Mouse (Mus musculus): Measurements from ENCODE around the gene Strbp. TPM values are rescaled to one million over a fixed set of nuclear protein-coding genes. Genes with fewer than 3 reads are reported as not detected.
"Not testable (repeated sequence)": the region's sequence is repeated elsewhere in the genome, so short reads cannot be mapped to it uniquely, and the experiment has no call there.

Gene Strbp
- polyA plus RNA-seq, 1 experiment from 2014 or later: 30.8 TPM

GRCm38 (mm10) chr2:37511134-37511901 lies 192.3 kb downstream of the Strbp start:
- WGBS: 90% methylated on average over 4 of the region's 4 CpGs
- Histone ChIP-seq H3K9me3 (no peaks in the 10 kb centered on the region), H3K4me3 (no peak overlapping the region), H3K36me3 (peaks cover 29% of the 10 kb centered on the region), H3K27me3 (no peaks in the 10 kb centered on the region), H3K4me1 (no peaks in the 10 kb centered on the region), H3K9ac (no peak overlapping the region), H3K4me2 (no peak overlapping the region), H3K27ac (no peak overlapping the region)
- ATAC-seq (ENCODE audit: insufficient number of reproducible peaks, low FRiP score, low TSS enrichment, low read depth): no peak

DNA sequence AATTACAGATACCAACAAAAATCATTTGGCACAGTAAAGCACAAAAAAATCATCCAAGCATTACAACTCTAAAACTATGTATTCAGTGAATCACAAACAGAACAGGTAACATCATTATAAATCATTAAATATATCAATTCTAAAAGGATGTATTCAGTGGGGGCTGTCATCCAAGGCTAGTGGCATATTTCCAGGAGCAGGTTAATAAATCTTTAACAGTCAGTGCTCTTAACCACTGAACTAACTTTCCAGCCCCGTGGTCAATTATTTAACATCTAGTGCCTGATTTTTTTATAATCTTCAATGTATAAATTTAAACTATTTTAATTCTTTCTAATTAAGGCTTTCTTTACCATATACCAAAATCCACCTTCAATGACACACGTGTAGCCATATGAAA lies 197.8 kb downstream of the Strbp start:
- H3K4me2 ChIP-seq; H3K9ac ChIP-seq; H3K4me3 ChIP-seq; ATAC-seq (ENCODE audit: insufficient number of reproducible peaks, low FRiP score, low TSS enrichment, low read depth); H3K9me3 ChIP-seq; H3K27ac ChIP-seq; H3K4me1 ChIP-seq; H3K27me3 ChIP-seq: not testable (repeated sequence)
- 81% methylated on average over 2 of the region's 2 CpGs for WGBS
- H3K36me3 ChIP-seq: peaks cover 37% of the 10 kb centered on the region

- WGBS: 94% methylated on average over 4 of the region's 4 CpGs
These were observed 206.3 kb downstream of the Strbp start for GRCm38 (mm10) chr2:37497321-37497720.

GRCm38 (mm10) chr2:37488956-37489355 lies 214.7 kb downstream of the Strbp start:
- no peak for ATAC-seq (ENCODE audit: insufficient number of reproducible peaks, low FRiP score, low TSS enrichment, low read depth)
- no peak overlapping the region for H3K27ac ChIP-seq
- H3K36me3 ChIP-seq: peaks cover 53% of the 10 kb centered on the region
- no peak overlapping the region for H3K4me2 ChIP-seq
- no peaks in the 10 kb centered on the region for H3K4me1 ChIP-seq
- 93% methylated on average over 2 of the region's 2 CpGs for WGBS
- H3K9me3 ChIP-seq: no peaks in the 10 kb centered on the region
- H3K4me3 ChIP-seq: no peak overlapping the region
- H3K27me3 ChIP-seq: no peaks in the 10 kb centered on the region
- H3K9ac ChIP-seq: no peak overlapping the region

More at GRCm38 (mm10) chr2:37497321-37497720, 206.3 kb downstream of the Strbp start:
- Histone ChIP-seq H3K4me3 (no peak overlapping the region), H3K36me3 (peaks cover 48% of the 10 kb centered on the region), H3K27ac (no peak overlapping the region), H3K9me3 (no peaks in the 10 kb centered on the region), H3K27me3 (no peaks in the 10 kb centered on the region), H3K4me2 (no peak overlapping the region), H3K9ac (no peak overlapping the region), H3K4me1 (no peaks in the 10 kb centered on the region)
- no peak for ATAC-seq (ENCODE audit: insufficient number of reproducible peaks, low FRiP score, low TSS enrichment, low read depth)

DNA sequence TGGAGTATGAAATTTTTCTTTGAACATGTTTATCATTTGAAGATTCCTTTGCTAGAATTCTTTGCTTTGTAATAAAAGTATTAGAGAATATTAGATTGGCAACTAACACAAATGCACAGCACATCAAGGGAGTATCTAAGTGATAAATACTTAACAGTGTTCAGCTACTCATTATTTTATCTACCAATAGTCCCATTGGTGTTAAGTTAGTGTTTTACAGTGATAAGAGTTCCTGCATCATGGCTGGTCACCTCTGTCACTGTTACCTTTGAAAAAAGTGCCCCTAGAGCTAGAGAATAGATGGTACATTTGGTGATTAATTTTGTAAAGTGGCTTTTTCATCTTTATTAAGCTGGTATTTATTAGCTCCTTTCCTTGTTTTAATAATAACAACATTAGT lies 217.3 kb downstream of the Strbp start:
- ATAC-seq (ENCODE audit: insufficient number of reproducible peaks, low FRiP score, low TSS enrichment, low read depth): no peak
- Histone ChIP-seq H3K36me3 (peaks cover 49% of the 10 kb centered on the region), H3K9me3 (no peaks in the 10 kb centered on the region), H3K4me2 (no peak overlapping the region), H3K4me1 (no peaks in the 10 kb centered on the region), H3K27me3 (no peaks in the 10 kb centered on the region), H3K27ac (no peak overlapping the region), H3K9ac (no peak overlapping the region), H3K4me3 (no peak overlapping the region)

GRCm38 (mm10) chr2:37485370-37485769 lies 218.3 kb downstream of the Strbp start:
- H3K27me3 ChIP-seq: no peaks in the 10 kb centered on the region
- no peak for ATAC-seq (ENCODE audit: insufficient number of reproducible peaks, low FRiP score, low TSS enrichment, low read depth)
- no peak overlapping the region for H3K4me2 ChIP-seq
- 72% methylated on average over 1 of the region's 1 CpGs for WGBS
- no peak overlapping the region for H3K9ac ChIP-seq
- no peaks in the 10 kb centered on the region for H3K9me3 ChIP-seq
- no peaks in the 10 kb centered on the region for H3K4me1 ChIP-seq
- H3K36me3 ChIP-seq: peaks cover 49% of the 10 kb centered on the region
- no peak overlapping the region for H3K4me3 ChIP-seq
- H3K27ac ChIP-seq: no peak overlapping the region

DNA sequence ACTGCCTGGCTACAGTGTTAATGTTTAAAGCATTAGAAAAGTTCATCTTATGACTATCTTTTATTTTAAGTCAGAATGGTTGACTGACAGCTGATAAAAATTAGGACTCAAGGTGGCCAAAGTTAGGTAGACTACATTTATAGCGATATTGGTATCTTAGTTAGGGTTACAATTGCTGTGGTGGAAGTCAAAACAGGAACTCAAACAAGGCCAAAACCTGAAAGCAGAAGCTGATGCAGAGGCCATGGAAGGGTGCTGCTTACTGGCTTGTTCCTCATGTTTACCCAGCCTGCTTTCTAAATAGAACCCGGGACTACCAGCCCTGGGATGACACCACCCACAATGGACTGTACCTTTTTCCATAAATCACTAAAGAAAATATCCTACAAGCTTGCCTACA lies 219.5 kb downstream of the Strbp start:
- ATAC-seq (ENCODE audit: insufficient number of reproducible peaks, low FRiP score, low TSS enrichment, low read depth): no peak
- Histone ChIP-seq H3K36me3 (peaks cover 37% of the 10 kb centered on the region), H3K27me3 (no peaks in the 10 kb centered on the region), H3K9ac (no peak overlapping the region), H3K4me2 (no peak overlapping the region), H3K27ac (no peak overlapping the region), H3K9me3 (no peaks in the 10 kb centered on the region), H3K4me3 (no peak overlapping the region), H3K4me1 (no peaks in the 10 kb centered on the region)
- WGBS: 91% methylated on average over 2 of the region's 2 CpGs

DNA sequence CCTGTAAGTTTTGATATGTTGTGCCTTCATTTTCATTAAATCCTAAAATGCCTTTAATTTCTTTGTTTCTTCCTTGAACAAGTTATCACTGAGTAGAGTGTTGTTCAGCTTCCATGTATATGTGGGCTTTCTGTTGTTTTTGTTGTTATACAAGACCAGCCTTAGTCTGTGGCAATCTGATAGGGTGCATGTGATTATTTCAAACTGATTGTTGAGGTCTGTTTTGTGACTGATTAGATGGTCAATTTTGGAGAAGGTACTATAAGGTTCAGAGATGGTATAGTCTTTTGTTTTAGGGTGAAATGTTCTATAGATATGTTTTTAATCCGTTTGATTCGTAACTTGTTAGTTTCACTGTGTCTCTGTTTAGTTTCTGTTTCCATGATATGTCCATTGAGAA lies 223.6 kb downstream of the Strbp start:
- no peak overlapping the region for H3K4me2 ChIP-seq
- H3K4me1 ChIP-seq: no peaks in the 10 kb centered on the region
- no peak overlapping the region for H3K27ac ChIP-seq
- ATAC-seq (ENCODE audit: insufficient number of reproducible peaks, low FRiP score, low TSS enrichment, low read depth): no peak
- peaks cover 61% of the 10 kb centered on the region for H3K36me3 ChIP-seq
- H3K27me3 ChIP-seq: no peaks in the 10 kb centered on the region
- H3K9ac ChIP-seq: no peak overlapping the region
- no peaks in the 10 kb centered on the region for H3K9me3 ChIP-seq
- H3K4me3 ChIP-seq: no peak overlapping the region
- 94% methylated on average over 2 of the region's 2 CpGs for WGBS

DNA sequence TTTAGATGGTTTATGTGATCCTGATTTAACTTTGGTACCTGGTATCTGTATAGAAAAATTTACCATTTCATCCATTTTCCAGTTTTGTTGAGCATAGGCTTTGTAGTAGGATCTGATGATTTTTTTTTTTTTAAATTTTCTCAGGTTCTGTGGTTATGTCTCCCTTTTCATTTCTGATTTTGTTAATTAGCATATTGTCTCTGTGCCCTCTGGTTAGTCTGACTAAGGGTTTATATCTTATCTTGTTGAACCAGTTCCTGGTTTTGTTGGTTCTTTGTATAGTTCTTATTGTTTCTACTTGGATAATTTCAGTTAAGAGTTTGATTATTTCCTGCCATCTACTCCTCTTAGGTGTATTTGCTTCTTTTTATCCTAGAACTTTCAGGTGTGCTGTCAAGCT lies 224.1 kb downstream of the Strbp start:
- no peak overlapping the region for H3K9ac ChIP-seq
- H3K4me1 ChIP-seq: no peaks in the 10 kb centered on the region
- H3K27me3 ChIP-seq: no peaks in the 10 kb centered on the region
- H3K27ac ChIP-seq: no peak overlapping the region
- no peak overlapping the region for H3K4me2 ChIP-seq
- ATAC-seq (ENCODE audit: insufficient number of reproducible peaks, low FRiP score, low TSS enrichment, low read depth): no peak
- H3K9me3 ChIP-seq: no peaks in the 10 kb centered on the region
- H3K36me3 ChIP-seq: peaks cover 57% of the 10 kb centered on the region
- no peak overlapping the region for H3K4me3 ChIP-seq

- Histone ChIP-seq H3K4me2 (no peak overlapping the region), H3K27me3 (no peaks in the 10 kb centered on the region), H3K4me3 (no peak overlapping the region), H3K27ac (no peak overlapping the region), H3K36me3 (peaks cover 12% of the 10 kb centered on the region), H3K4me1 (no peaks in the 10 kb centered on the region), H3K9ac (no peak overlapping the region), H3K9me3 (no peaks in the 10 kb centered on the region)
- ATAC-seq (ENCODE audit: insufficient number of reproducible peaks, low FRiP score, low TSS enrichment, low read depth): no peak
- WGBS: 95% methylated on average over 4 of the region's 4 CpGs
These were observed 237.4 kb downstream of the Strbp start for GRCm38 (mm10) chr2:37466266-37466665.

- Histone ChIP-seq H3K4me1 (no peaks in the 10 kb centered on the region), H3K9me3 (no peaks in the 10 kb centered on the region), H3K27ac (no peak overlapping the region), H3K9ac (no peak overlapping the region), H3K4me3 (no peak overlapping the region), H3K4me2 (no peak overlapping the region), H3K27me3 (no peaks in the 10 kb centered on the region), H3K36me3 (peaks cover 4% of the 10 kb centered on the region; the same call in 1 of the 2 replicates)
- WGBS: 91% methylated on average over 4 of the region's 4 CpGs
- ATAC-seq (ENCODE audit: insufficient number of reproducible peaks, low FRiP score, low TSS enrichment, low read depth): no peak
These were observed 243.0 kb downstream of the Strbp start for GRCm38 (mm10) chr2:37460707-37461106.

DNA sequence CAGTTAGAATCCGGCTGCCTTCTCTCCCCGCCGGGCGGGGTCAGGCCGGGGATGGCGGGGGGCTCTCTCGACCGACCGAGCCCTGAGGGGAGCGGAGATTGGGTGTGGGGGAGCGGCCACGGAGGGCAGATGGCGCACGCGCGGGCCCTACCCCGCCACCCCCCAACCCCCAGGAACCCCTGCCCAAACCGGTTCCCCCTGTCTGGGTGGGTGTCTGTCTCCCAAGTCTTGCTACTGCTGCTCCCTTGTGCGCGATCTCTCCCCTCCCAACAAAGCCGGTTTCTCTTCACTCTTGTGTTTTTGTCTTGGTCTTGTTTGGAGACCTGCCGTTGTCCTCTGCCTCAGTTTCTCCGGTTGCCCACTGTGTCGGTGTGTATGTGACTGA lies 251.3 kb downstream of the Strbp start:
- peak; percentile 85 for ATAC-seq (ENCODE audit: insufficient number of reproducible peaks, low FRiP score, low TSS enrichment, low read depth)
- Histone ChIP-seq H3K4me3 (peak overlapping the region; percentile 89), H3K9me3 (no peaks in the 10 kb centered on the region), H3K36me3 (no peaks in the 10 kb centered on the region), H3K4me2 (peak overlapping the region; percentile 70), H3K27ac (peak overlapping the region; percentile 93), H3K9ac (peak overlapping the region; percentile 90), H3K27me3 (no peaks in the 10 kb centered on the region), H3K4me1 (peaks cover 9% of the 10 kb centered on the region)
- WGBS: under 1% methylated on average over 22 of the region's 24 CpGs
